Mouse (Mus musculus) 3T3-L1 (cell line): ENCODE data around the gene Scg5.

Source experiments
- DNase-seq: peaks from one replicate; pipeline ENCODE4 v3.0.0-alpha.2; 2015; ENCODE audit warnings: low read depth, low spot score

Scg5 gene

GRCm38 (mm10) chr2:113756924-113757524 is 71.9 kb downstream of the Scg5 start:
- peak; percentile 79 for DNase-seq

GRCm38 (mm10) chr2:113749721-113750120 is 79.2 kb downstream of the Scg5 start:
- no peak for DNase-seq

- DNase-seq: no peak
These were observed 79.6 kb downstream of the Scg5 start for GRCm38 (mm10) chr2:113749309-113749708.

GRCm38 (mm10) chr2:113728581-113728980 is 100.3 kb downstream of the Scg5 start:
- DNase-seq: peak; percentile 41
